Mouse (Mus musculus) embryonic fibroblast, embryonic 13.5 days (primary cell): ENCODE measurements around the gene Dnmt3a.

Experiments used
- CTCF ChIP-seq: IDR thresholded peaks from 2 replicates; pipeline ENCODE4 v1.5.1; 2011; ENCODE audit warnings: mild to moderate bottlenecking, control low read depth, low read length, moderate library complexity, borderline replicate concordance; ENCODE audit not compliant: insufficient read depth
- POLR2A ChIP-seq: IDR thresholded peaks from 2 replicates; pipeline ENCODE4 v1.6.1; 2011; ENCODE audit warnings: low read depth, mild to moderate bottlenecking, control low read depth, low read length, moderate library complexity

GRCm38 (mm10) chr12:3856748-3857147, 50.9 kb downstream of the Dnmt3a start:
- TF ChIP-seq CTCF (no peak), POLR2A (no peak)
